Mouse (Mus musculus) gastrocnemius, postnatal 25 days (tissue): ENCODE results near the gene Agt. TPM values are rescaled to one million over a fixed set of nuclear protein-coding genes. Genes with fewer than 3 reads are reported as not detected.

Source experiments
- DNase-seq: peaks from one replicate; pipeline ENCODE4 v3.0.0; 2022
- total RNA-seq, 2 experiments: library from RNA; stranded (reverse); gene quantifications; 1 replicate in 1 of 2; 2 replicates in 1 of 2; pipeline ENCODE4 v1.2.3; 2021

Gene Agt
- total RNA-seq, 2 experiments from 2014 or later = 15.7 to 19.7 TPM

- DNase-seq = no peak
These were observed 61.8 kb downstream of the Agt start for GRCm38 (mm10) chr8:124507572-124508320.

Other genes with a start within 250 kb of the Agt start
- gene Pgbd5, start 130.0 kb downstream of the Agt start, total RNA-seq = under 1 TPM; 0.26 to 0.40 TPM
- gene Cog2, start 48.9 kb downstream of the Agt start, total RNA-seq = 10 to 100 TPM; 16.1 to 19.2 TPM
- gene Capn9, start 6.4 kb upstream of the Agt start, total RNA-seq = not detected
- 10 to 100 TPM; 13.7 to 14.0 TPM for gene 2310022B05Rik, start 93.7 kb upstream of the Agt start, total RNA-seq
- 10 to 100 TPM; 18.6 to 20.8 TPM for gene Ttc13, start 152.3 kb upstream of the Agt start, total RNA-seq
- gene Arv1, start 152.4 kb upstream of the Agt start, total RNA-seq = 1 to 10 TPM; 3.2 to 3.7 TPM
- under 1 TPM; 0.40 to 0.74 TPM for gene Fam89a, start 182.1 kb upstream of the Agt start, total RNA-seq
- gene Trim67, start 223.4 kb upstream of the Agt start, total RNA-seq = under 1 TPM; 0.13 to 0.21 TPM